Mouse (Mus musculus) heart, postnatal 25 days (tissue): ENCODE measurements at regions not wholly inside any gene's neighbourhood (a gene's known extent, or its start where the extent isn't known, plus 50 kb on each side); places are given as distances from the start of the nearest gene placed in this dataset.

Experiments
- DNase-seq: peaks from one replicate; pipeline ENCODE4 v3.0.0; 2022; ENCODE audit warnings: low spot score
- intact Hi-C: fragments of 180-260 bp; cut with DNase I; formaldehyde crosslinking; loops from one replicate; pipeline ENCODE4 v1.15.1; 2025

DNA sequence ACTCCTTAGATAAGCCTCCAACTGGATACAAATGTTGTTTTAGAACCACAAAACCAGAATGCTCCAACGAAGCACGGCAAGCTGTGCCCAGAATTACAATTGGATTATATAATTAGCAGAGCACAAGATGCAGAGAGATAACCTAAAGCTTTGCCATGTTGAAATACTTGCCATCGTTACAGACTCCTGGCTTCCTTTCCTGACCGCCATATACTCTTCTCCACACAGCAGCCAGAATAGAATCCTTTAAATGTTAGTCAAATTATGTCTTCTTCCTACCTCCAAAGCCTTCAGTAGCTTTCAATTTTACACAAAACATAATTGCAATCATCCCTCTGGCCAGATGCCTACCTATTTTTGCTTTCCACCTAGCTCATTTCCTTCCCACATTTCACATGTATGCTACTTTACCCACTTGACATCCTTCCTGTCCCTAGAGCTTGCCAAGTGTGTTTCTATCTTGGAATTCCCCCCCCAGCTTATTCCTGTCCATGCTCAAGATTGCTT, 52.8 kb upstream of the G2e3 start:
- intact Hi-C loops: no loop called here
- no peak for DNase-seq

DNA sequence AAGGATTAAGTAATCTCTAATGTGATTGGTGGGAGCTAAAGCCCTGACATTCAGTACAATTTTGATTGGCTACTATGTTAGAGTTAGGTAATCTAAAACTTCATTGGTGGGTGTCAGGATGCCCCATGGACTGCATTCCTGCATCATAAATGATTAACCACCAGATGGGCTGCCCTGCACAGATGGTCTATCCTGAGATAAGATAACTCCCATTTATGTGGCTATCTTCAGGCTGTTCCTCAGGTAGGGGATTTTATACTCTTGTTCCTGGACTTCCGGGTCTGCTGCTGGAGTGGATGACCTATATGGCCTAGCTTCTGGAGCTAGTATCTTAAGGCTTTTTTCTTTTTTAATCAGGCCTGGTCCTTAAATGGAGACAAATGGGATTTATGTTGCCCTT, 69.5 kb upstream of the G2e3 start:
- DNase-seq: no peak
- intact Hi-C loops: no loop called here

DNA sequence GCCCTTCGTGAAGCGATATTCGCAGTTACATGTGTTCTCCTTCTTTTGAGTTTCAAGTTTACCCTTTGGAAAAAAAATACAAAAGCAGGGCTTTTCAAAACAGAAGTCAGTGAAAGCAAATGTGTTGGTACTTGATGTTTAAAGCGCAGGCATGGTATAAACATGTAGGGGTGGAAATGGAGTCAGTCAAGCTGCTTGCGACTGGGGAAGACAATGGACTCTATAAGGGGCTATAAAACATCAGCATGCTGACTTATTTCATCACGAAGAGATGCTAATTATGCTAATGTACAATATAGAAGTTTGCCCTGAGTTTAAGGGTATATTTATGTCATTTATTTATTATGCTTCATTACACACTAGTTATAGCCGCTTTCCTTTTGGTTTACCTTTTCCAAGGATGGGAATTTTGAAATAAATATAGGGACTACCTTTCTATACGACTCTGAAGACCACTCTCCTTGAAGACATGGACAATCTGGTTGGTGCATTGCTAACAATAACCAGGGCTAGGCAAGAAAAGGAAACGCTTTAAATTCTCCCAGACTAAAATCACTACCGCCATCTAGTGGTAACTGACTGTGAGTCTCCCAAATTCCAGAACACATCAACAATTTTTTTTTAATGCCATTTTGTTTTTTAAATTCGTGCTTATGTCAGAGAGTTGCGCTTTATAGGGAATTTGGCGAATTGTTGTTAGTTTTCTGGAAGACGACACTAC, 71.9 kb upstream of the G2e3 start:
- intact Hi-C loops: no loop called here
- no peak for DNase-seq

DNA sequence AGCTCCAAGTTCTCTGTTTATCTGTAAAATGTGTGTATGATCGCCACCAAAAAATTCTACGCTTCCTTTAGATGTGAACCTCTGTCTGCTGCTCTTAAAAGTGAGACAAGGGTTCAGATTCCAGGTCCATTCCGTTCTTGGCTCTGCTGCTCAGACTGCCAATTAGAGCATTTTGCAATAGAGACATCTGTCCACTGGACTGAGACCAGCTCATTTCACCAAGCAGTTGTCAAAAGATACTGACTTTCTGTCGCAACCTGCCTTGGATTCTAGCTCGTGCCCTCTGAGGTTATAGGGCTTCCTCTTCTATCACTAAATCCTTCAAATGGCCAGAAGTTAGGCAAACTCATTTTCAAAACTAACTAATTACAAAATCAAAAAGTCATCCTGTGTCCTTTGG, 74.4 kb upstream of the G2e3 start:
- DNase-seq: no peak
- intact Hi-C loops: no loop called here

DNA sequence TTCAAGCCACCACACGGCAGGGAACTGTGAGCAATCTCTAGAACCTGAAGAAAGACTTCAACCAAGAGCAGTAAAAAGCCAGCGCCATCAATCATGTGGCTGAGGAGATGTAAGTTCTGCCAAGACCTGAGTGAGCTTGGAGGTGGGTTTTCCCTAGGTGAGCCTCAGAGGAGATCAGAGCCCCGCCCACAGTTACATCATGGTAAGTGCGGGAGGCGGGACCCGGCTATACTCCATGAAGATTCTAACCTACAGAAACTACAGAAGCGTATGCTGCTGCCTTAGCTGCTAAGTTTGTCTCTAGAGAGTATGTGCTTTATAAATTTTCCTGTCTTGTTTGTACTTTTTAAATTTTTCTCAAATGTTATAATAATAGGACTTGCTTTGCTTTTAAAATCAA, 105.0 kb upstream of the G2e3 start:
- intact Hi-C loops: no loop called here
- DNase-seq: no peak

DNA sequence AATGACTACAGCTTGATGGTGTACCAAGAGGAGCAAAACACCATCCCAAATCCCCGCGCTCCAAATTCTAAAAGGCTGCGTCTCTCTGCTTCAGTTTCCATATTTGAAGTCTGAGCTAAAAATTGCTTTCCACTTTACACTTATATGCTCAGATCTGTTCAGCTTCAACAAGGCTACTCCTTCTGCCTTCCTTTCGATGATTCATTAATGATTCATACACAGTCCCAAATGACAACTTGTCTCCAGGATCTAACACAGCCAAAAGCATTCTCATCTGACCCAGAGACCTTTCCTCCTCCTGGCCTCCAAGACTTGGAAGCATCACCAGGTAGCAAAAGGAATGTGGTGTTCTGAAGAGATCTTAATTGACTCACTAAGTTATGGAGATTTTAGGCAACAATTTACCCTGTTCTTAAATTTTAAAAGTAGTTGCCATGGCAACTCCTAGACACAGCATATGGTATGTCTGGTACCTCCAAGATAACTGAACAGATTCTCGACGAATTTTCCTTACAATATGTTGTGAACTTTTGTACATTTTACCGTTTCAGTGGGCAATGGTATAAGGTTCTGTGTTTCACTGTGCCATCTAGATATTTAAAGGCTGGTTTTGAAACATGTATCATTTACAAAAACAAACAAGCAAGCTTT, 106.6 kb upstream of the G2e3 start:
- intact Hi-C loops: no loop called here
- no peak for DNase-seq

DNA sequence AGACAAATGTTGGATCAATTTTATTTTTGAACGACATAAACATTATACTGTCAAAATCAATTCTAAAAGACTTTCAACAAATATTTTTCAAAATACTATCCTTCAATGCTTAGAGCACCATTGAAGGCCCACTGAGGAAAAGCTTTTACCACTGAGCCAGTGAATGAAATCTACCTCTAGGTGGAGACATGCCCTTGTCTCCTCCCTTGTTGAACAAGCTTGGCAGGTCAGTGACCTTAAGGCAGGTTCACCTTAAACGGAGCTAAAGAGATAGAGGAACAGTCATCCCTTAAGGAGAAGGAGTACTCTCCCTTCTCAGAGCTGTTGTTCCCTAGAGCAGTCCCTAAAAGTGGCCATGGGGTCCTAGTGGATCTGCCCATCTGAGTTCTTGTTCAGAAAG, 136.2 kb upstream of the G2e3 start:
- DNase-seq: no peak
- intact Hi-C loops: no loop called here

DNA sequence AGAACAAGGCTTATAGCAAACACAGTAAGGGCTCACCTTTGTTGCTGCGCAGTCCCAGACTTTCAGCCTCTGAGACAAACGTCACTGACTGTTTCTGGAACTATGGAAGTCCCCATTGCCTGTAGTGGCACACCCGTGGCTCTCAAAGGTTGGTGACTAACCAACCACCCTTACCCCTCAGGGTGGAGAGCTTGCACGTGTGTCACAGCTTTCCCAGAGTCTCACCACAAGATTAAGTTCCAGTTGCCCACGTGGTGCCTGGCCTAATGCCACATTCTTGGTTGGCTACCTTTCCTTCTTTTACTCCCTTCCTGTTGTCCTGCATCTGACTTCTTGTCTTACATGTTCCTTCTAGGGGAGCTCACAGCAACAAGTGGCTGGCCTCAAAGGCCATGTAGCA, 151.6 kb upstream of the G2e3 start:
- intact Hi-C loops: no loop called here
- no peak for DNase-seq

DNA sequence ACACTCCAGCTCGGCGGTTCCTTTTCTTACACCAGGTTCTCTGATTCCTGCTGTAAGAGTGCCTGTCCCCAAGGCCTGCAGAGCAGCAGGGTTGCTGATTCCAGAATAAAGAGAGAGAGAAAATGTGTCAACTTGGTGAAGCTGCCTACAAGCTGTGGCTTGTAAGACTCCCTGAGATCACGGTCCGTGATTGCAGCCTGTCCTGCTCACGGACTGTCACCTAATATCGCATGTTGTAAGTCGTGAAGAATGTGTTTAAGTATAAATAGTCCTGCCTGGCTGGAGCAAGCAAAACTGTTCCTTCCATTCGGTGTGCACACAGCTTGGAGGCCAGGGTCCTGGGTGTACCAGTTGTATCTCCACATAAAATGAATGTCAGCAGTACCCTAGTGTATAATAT, 152.7 kb upstream of the G2e3 start:
- DNase-seq: no peak
- intact Hi-C loops: no loop called here

DNA sequence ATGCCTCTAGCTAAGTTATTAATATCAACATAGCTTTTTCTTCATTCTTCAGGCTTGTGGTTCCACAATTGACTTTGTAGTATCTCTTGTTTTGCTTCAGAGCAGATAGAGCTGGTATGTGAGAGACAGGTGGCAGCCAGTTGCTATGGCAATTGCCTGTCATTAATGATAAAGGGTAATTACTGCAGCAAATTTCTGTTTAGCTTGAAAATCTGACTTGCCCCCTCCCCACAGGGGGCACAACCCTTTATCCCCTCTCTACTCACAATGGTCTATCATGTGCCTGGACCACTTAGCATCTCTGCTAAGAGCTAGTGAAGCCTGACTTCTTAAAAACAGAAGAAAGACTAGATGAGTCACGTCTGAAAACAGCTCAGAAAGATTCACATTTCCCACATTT, 157.1 kb upstream of the G2e3 start:
- no peak for DNase-seq
- intact Hi-C loops: no loop called here

DNA sequence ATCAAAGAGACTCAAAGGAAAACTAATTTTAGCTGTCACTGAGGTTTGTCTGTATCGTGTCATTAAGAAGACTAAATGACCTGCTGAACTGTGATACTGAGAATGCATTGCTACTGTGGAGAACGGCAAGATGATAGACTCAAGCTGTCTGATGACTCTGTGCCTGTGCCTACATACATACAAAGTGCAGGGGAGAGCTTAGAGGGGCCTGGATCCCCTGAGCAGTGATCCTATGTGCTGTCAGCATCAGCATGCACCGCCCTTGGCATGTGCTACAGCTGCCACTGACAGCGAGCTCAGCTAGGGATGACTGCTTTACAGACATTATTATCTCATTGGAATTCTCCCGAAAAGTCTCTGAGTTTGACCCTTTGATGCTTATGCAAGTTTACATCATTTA, 157.7 kb upstream of the G2e3 start:
- intact Hi-C loops: no loop called here
- no peak for DNase-seq

DNA sequence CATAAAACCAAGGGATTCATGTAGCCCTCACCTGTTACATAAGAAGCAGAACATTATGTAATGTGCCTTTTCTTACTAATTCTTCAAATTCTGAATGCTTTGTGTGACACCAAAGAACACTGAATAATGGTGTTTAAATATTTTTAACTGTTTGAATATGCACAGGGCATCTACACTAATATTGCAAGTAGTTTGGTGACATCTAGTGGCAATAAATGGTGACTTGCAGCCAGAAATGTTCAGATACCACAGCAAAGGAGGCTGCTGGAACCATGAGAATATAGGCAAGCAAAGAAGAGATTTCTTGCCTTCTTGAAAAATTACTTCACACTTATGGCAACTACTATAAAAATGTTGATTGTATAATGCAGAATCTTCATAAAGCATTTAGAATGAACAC, 159.6 kb upstream of the G2e3 start:
- intact Hi-C loops: loop anchor here (5.0 to 10.0 kb wide), 2 partner anchors 243 to 1816 kb away; no protein-coding TSS in a partner anchor
- DNase-seq: no peak

DNA sequence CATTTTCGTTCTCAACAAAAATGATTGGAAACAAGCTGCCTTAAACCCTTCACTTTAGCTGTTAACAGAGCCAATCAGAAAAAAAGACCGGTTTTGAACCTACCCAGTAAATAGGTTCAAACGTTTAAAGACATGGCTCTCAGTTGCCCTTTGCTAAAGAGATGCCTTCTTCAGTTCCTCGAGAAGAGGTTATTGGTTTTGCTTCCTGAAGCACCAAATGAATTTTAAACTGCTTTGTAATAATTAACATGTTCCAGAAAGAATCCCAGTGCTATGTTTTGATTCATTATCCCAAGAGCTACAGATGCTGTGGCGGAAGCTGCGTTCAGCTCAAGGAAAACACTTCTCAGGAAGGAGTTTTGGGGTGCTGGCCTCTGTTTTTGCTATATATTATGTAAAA, 160.1 kb upstream of the G2e3 start:
- no peak for DNase-seq
- intact Hi-C loops: loop anchor here (5.0 to 10.0 kb wide), 2 partner anchors 243 to 1815 kb away; no protein-coding TSS in a partner anchor

DNA sequence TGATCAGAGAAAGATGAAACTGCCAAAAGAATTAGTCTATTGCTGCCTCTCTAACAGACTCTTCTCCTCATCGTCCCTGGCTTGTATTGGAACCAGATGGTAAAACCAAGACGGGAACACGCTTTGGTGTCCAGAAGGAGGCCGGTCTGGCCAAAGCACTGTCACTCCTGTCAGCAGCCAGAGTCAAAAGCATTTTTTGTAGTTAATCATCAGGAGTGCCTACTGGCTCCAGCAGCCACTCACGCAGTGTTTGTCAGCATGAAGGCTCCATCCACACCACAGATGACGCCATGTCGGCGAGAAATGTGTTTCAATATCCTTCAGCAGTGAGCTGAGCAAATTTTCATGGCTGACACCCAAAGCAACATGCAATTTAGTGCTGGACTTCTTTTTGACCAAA, 162.1 kb upstream of the G2e3 start:
- no peak for DNase-seq
- intact Hi-C loops: loop anchor here (5.0 to 10.0 kb wide), 2 partner anchors 241 to 1813 kb away; no protein-coding TSS in a partner anchor

DNA sequence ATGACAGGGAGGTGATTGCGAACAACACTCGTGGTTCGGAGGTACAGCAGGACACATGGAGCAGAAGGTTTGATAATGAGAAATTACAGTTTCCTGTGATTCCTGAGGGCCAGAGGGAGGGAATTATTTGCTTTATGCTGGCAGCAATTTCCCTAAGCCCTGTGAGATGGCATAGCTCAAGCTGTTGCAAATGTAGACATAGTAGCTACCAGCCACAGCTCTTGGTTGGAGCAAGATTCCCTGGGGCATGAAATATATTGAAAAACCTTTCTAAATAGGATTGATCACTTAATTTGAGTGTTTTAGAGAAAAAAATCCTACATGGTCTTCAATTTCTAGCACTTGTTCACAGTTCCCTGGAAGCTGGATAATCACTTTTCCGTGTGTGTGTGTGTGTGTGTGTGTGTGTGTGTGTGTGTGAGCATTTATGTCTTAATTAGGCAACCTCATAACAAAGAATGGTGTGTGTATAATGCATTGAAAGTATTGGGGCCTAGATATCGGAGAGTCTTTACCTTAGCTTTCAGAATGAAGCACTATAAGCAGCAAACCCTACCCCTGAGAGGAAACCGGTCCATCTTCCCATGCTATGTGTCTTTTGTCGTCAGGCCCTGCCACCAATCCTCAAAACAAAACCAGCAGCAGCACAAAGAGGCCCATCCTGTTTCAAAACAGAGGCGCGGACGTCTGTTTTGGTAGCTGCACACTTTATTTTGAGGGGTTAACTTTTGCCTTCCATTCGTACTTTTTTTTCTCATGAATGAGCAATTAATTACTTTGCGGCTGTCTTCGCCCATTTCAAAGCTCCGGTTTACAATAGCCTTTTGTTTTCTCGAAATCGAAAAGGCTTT, 172.7 kb upstream of the G2e3 start:
- DNase-seq: no peak
- intact Hi-C loops: no loop called here

DNA sequence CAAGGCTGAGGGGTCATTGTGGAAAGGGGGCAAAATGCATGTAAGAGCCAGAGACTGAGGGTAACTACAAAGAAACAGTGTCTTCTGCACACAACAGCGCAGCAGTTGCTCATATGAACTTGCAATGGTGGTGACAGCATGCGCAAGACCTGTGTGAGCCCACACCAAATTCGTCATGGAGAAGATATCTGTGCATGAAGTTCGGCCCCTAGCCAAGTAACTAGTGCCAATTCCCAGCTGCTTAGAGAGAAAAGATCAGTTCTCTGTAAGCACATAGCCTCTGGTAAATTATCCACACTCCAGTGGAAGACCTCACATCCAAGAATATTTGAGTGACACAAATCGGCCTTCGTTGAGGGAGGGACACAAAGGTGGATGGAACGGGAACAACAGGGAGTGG, 182.7 kb upstream of the G2e3 start:
- intact Hi-C loops: no loop called here
- no peak for DNase-seq

DNA sequence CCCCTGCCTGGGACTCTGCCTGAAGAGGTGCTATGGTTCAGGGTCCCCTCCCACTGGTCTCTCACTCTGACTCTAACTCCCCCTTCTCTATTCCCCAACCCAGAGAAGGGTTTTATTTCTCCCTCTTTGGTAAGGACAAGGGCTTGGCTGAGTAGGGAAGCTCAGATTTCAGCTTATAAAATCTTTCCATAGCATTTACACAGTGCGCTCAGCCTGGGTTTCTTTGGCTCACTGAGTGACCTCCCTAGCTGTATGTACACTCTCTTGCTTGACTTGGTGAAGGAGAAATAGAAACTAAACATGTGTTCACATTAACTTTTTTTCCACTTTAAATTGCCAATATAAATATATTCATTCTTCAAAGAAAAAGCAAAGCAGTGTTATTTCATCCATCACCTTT, 186.9 kb upstream of the G2e3 start:
- intact Hi-C loops: no loop called here
- no peak for DNase-seq

DNA sequence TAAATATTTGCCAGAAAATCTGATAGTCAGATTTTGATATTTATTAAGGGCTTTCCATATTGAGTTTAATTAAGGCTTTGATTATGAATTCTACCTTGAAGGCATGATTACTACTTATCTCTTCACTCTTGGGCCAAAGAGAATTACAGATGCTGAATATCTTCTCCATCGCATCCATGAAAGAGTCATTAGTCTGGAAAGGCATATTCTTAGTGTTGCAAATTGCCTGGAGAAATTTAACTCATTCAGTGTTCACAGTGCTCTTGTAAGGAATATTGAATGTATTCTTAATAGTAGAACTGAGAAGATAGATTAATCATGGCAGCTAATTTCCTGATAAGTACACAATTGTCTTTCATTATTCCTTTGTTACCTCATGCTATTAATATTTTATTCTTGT, 187.7 kb upstream of the G2e3 start:
- intact Hi-C loops: no loop called here

DNA sequence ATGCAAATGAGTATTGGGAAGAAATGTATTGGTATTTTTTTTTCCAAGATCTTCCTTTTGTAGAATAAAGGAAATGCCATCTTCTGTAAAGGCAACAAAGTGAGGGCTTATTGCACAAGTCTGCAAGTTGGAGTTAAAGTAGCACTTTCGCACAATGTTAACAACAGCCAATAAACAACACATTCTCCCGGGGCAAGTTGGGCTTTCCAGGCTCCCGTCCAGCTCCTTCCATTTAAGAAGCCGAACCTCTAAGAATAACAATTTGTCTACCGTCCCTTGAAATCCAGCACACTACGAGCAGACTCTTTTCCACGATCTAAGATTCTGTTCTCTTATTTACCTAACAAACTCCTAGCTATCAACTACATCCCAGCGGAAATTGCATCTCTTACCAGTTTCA, 199.9 kb upstream of the G2e3 start:
- DNase-seq: no peak
- intact Hi-C loops: no loop called here

More for the DNA sequence above, 187.7 kb upstream of the G2e3 start:
- DNase-seq: no peak

DNA sequence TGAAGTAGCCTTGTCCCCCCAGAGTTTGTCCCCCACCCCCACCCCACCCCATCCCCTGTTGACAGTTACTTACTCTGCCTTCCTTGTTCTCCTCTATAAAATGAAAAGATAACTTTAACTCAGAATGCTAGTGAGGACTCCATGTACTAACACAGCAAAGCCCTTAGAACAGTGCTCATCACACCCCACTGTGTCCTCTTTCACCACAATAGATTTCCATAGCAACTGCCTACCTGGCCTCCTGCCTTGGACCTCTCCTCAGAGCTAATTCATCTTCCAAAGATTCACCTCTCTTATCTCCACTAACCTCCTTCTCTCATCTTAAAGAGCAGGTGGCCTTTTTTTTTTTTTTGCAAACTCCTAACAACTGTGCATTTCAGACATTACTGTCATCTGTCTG, 204.0 kb upstream of the G2e3 start:
- intact Hi-C loops: no loop called here
- DNase-seq: no peak

DNA sequence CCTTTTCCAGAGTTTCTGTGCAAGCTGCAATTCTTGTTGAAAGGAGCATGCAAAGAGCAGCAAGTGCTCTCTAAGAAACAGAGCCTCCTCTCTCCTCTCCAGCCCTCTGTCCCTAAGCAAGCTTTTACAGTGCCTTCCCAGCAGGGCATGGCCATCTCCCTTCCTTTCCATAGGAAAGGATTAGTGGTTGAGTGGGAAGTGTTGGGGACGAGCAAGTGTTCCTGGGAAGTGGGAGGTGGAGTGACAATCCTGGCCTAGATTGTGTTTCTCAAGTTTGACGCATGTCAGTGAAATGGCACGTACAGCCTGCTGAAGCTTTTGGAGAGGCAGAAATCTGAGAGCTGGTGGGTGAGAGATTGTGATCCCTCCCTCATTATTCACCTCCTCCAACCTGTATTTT, 204.7 kb upstream of the G2e3 start:
- intact Hi-C loops: no loop called here
- DNase-seq: no peak
